8 mouse cellular contexts compared by ENCODE assay signal in genomic region chr4:121215489-121215888, GRCm38 (mm10). TPM values are rescaled to one million over a fixed set of nuclear protein-coding genes. Genes with fewer than 3 reads are reported as not detected.
DNase-seq lines count a peak whose midpoint lies in the region; ATAC-seq and TF ChIP-seq lines count a peak whose summit lies in the region.

No protein-coding gene starts in this region.

- no peak for DNase-seq in heart, adult 2 months
- DNase-seq in heart, postnatal 36 days = no peak
- DNase-seq in Muller cell, postnatal 12 days (ENCODE audit: inconsistent ontology term) = peak; percentile 27
- DNase-seq in hindbrain, embryonic 10.5 days (ENCODE audit: low spot score) = peak; percentile 6
- no peak for DNase-seq in spleen, postnatal 4 days (ENCODE audit: low spot score in 2 of 2)
- DNase-seq in urinary bladder, postnatal 14 days (ENCODE audit: low spot score) = no peak

- ATAC-seq in midbrain, embryonic 12.5 days (ENCODE audit: low FRiP score, low read depth) = peak; percentile 50
- no peak for ATAC-seq in activated CD4-positive, CD25-positive, alpha-beta regulatory T cell, adult 4 months

- TF ChIP-seq POLR2A in heart, adult 2 months (IDR thresholded peaks at IDR 0.05; ENCODE audit: insufficient read depth, low read depth, low read length) = no peak

- H3K27ac ChIP-seq in heart, adult 2 months = peak overlapping the region; percentile 56; the same call in 1 of the 2 replicates
- H3K27ac ChIP-seq in hindbrain, embryonic 10.5 days = peak overlapping the region; percentile 98
- peak overlapping the region; percentile 91 for H3K27ac ChIP-seq in midbrain, embryonic 12.5 days (replicated peaks)

- TF ChIP-seq EP300 in heart, adult 2 months (IDR thresholded peaks at IDR 0.05; ENCODE audit: insufficient read depth, low read depth, low read length) = no peak

- H3K9ac ChIP-seq in heart, adult 2 months (ENCODE audit: low read depth, low read length) = peak overlapping the region; percentile 24; the same call in 1 of the 2 replicates
- H3K9ac ChIP-seq in midbrain, embryonic 12.5 days (replicated peaks) = peak overlapping the region; percentile 93

- H3K4me2 ChIP-seq in midbrain, embryonic 12.5 days (replicated peaks) = peak overlapping the region; percentile 72

- peaks cover 8% of the 10 kb centered on the region for H3K79me2 ChIP-seq in heart, adult 2 months (replicated peaks; ENCODE audit: control insufficient read depth, insufficient read depth, low read length)

- peak overlapping the region; percentile 72 for H3K4me3 ChIP-seq in heart, adult 2 months
- H3K4me3 ChIP-seq in hindbrain, embryonic 10.5 days = peak overlapping the region; percentile 95
- peak overlapping the region; percentile 92 for H3K4me3 ChIP-seq in midbrain, embryonic 12.5 days

- H3K9me3 ChIP-seq in hindbrain, embryonic 10.5 days = no peaks in the 10 kb centered on the region
- no peaks in the 10 kb centered on the region for H3K9me3 ChIP-seq in midbrain, embryonic 12.5 days

- peaks cover 3% of the 10 kb centered on the region for H3K4me1 ChIP-seq in heart, adult 2 months (ENCODE audit: control insufficient read depth, insufficient read depth, low read length)
- H3K4me1 ChIP-seq in hindbrain, embryonic 10.5 days (replicated peaks) = peaks cover 17% of the 10 kb centered on the region
- H3K4me1 ChIP-seq in midbrain, embryonic 12.5 days = peaks cover 18% of the 10 kb centered on the region

- no peak for TF ChIP-seq CTCF in heart, adult 2 months (IDR thresholded peaks at IDR 0.05)

- peaks cover 13% of the 10 kb centered on the region for H3K36me3 ChIP-seq in heart, adult 2 months (ENCODE audit: control insufficient read depth, insufficient read depth, low read length)
- H3K36me3 ChIP-seq in hindbrain, embryonic 10.5 days = peaks cover 6% of the 10 kb centered on the region; the same call in 1 of the 2 replicates
- no peaks in the 10 kb centered on the region for H3K36me3 ChIP-seq in midbrain, embryonic 12.5 days

- intact Hi-C loops in heart, adult 2 months (cut with DNase I) = loop anchor here (5.0 to 10.0 kb wide), 2 partner anchors 118 to 201 kb away; partner anchors contain the start of genes Smap2 and Zmpste24
- intact Hi-C loops in heart, postnatal 36 days (cut with DNase I) = loop anchor here (5.0 to 10.0 kb wide), 3 partner anchors 118 to 291 kb away; partner anchors contain the start of genes Exo5, Smap2 and Zmpste24

- H3K27me3 ChIP-seq in heart, adult 2 months (ENCODE audit: control insufficient read depth, insufficient read depth, low read length) = no peaks in the 10 kb centered on the region
- H3K27me3 ChIP-seq in hindbrain, embryonic 10.5 days (ENCODE audit: insufficient read depth, poor library complexity, severe bottlenecking) = no peaks in the 10 kb centered on the region; the same call in 1 of the 2 replicates
- peaks cover 22% of the 10 kb centered on the region for H3K27me3 ChIP-seq in midbrain, embryonic 12.5 days

- WGBS in heart, adult 2 months = 22% methylated on average over 5 of the region's 5 CpGs
- WGBS in hindbrain, embryonic 10.5 days = 22% methylated on average over 5 of the region's 5 CpGs
- WGBS in midbrain, embryonic 12.5 days = 20% methylated on average over 5 of the region's 5 CpGs

RNA-seq across cellular contexts. Expression of gene Rlf, which starts 0.6 kb away (rescaled TPM):
- total RNA-seq in heart, adult 2 months (2021) = 10 to 100 TPM; 10.2 to 10.6 TPM
- 2.6 and 6.2 TPM in 2 replicates for polyA plus RNA-seq in heart, adult 2 months (2012; rRNA removed)
- total RNA-seq in heart, postnatal 36 days (2021) = 10 to 100 TPM; 10.7 to 11.2 TPM
- 23.9 and 30.8 TPM in 2 replicates for polyA plus RNA-seq in hindbrain, embryonic 10.5 days (2016; fragmentation: Nextera tagmentation; extraction: Ambion mirVana)
- 35.6 and 38.3 TPM in 2 replicates for polyA plus RNA-seq in midbrain, embryonic 12.5 days (2016; fragmentation: Nextera tagmentation; extraction: Ambion mirVana)
- 10 to 100 TPM; 13.3 to 17.6 TPM for polyA plus RNA-seq in activated CD4-positive, CD25-positive, alpha-beta regulatory T cell, adult 4 months (2017; shearing (Covaris generic))

Comparison
In these comparisons a context has a peak if more than half of its experiments do, and no peak if none do; other contexts are left out.
1. DNase-seq: peak in Muller cell, postnatal 12 days (single experiment) and hindbrain, embryonic 10.5 days (single experiment); none in heart, adult 2 months (0 of 2), heart, postnatal 36 days (0 of 2), spleen, postnatal 4 days (0 of 2) and urinary bladder, postnatal 14 days (single experiment).
2. Peak in every context shown above with its lines, with median percentiles within 50 percentile points of each other: H3K27ac ChIP-seq and H3K4me3 ChIP-seq.